Mouse (Mus musculus) myocyte (in vitro differentiated cells): ENCODE measurements at regions not wholly inside any gene's neighbourhood (a gene's known extent, or its start where the extent isn't known, plus 50 kb on each side); places are given as distances from the start of the nearest gene placed in this dataset.

Source experiments
- E2F4 ChIP-seq: IDR thresholded peaks from one replicate; pipeline ENCODE4 v1.6.1; 2011; ENCODE audit warnings: mild to moderate bottlenecking, control low read depth, moderate library complexity; ENCODE audit not compliant: insufficient read depth
- MAX ChIP-seq: IDR thresholded peaks from one replicate; pipeline ENCODE4 v1.6.1; 2011; ENCODE audit warnings: low read depth, mild to moderate bottlenecking, control low read depth
- MYOG ChIP-seq, 3 experiments: IDR thresholded peaks; one replicate each; pipeline ENCODE4 v1.6.1; 2011; ENCODE audit warnings: control low read depth in 2 of 3, low read depth in 2 of 3, mild to moderate bottlenecking in 2 of 3; ENCODE audit not compliant: insufficient read length in 2 of 3, control insufficient read depth in 1 of 3, insufficient read depth in 1 of 3
- POLR2A ChIP-seq: IDR thresholded peaks from one replicate; pipeline ENCODE4 v1.6.1; 2011; ENCODE audit warnings: low read depth, mild to moderate bottlenecking, control low read depth, moderate library complexity; ENCODE audit not compliant: insufficient read length
- TCF12 ChIP-seq: IDR thresholded peaks from one replicate; pipeline ENCODE4 v1.6.1; 2011; ENCODE audit warnings: mild to moderate bottlenecking, control low read depth; ENCODE audit not compliant: poor library complexity, insufficient read depth, severe bottlenecking
- USF1 ChIP-seq: IDR thresholded peaks from one replicate; pipeline ENCODE4 v1.6.1; 2011; ENCODE audit warnings: low read depth, mild to moderate bottlenecking, control low read depth, moderate library complexity

DNA sequence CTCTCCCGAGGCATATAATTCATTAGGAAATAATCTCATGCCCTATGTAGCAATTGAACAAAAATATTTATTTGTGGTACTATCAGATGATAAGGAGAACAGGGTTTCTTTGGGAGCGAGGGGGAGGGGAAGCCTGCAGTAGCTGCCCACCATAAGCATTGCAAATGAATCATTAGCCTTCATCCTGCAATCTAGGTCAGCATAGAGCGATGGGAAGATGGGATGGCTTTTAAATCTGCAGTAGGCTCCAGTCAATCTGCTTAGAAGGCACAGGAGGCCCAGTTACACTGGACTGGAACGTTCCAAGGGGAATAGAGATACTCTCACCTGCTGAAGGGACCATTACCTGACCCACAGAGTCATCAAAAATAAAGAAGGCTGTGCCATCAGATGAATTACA is 478.7 kb downstream of the Prss52 start:
- TF ChIP-seq E2F4 (no peak), POLR2A (no peak), TCF12 (no peak), USF1 (no peak), MAX (no peak), MYOG (IDR thresholded peaks at IDR 0.05; ENCODE audit: control insufficient read depth in 1 of 3, insufficient read depth in 1 of 3, insufficient read length in 2 of 3, low read depth in 2 of 3) (no peak)
